In the genomic region with DNA sequence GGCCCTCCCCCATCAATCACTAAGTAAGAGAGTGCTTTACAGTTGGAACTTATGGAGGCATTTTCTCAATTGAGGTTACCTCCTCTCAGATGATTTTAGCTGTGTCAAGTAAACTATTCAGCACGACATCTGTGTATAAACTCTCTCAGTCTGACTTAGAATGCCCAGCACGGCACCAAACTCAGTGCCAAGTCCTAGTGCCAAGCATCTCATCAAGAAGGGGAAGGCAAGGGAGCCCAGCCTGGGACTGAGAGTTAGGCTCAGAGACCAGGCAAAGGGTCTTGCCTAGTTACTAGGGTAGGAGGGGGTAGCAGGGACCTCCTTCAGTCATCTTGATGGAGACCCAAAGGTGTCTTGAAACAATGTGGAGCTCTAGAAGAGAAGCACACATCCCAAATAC, we compare ENCODE assay signal across 27 mouse cellular contexts. TPM values are rescaled to one million over a fixed set of nuclear protein-coding genes. Genes with fewer than 3 reads are reported as not detected.
DNase-seq lines count a peak whose midpoint lies in the region; ATAC-seq and TF ChIP-seq lines count a peak whose summit lies in the region.
"Had no signal": no experiment of that assay in that cellular context is flagged by ENCODE, and none has a peak within 500 bp of the region (broad histone marks: within the 10 kb centered on the region; RNA-seq: fewer than 3 reads in every experiment).

No protein-coding gene starts in this region.

- H3K9me3 ChIP-seq in hindbrain, embryonic 16.5 days (ENCODE audit: control insufficient read depth, low read length), result no peaks in the 10 kb centered on the region
- H3K9me3 ChIP-seq in hindbrain, embryonic 13.5 days, result no peaks in the 10 kb centered on the region
- H3K9me3 ChIP-seq in midbrain, postnatal 0 days (ENCODE audit: low read length), result no peaks in the 10 kb centered on the region
- H3K9me3 ChIP-seq in midbrain, embryonic 16.5 days (replicated peaks; ENCODE audit: control insufficient read depth, low read length, poor library complexity, severe bottlenecking), result no peaks in the 10 kb centered on the region
- H3K9me3 ChIP-seq: embryonic facial prominence, embryonic 10.5 days; embryonic facial prominence, embryonic 13.5 days; forebrain, embryonic 13.5 days; heart, embryonic 12.5 days; heart, embryonic 15.5 days; hindbrain, embryonic 12.5 days had no signal

- no peak for TF ChIP-seq CTCF in midbrain, postnatal 0 days (IDR thresholded peaks at IDR 0.05)

- H3K27ac ChIP-seq in hindbrain, embryonic 16.5 days (ENCODE audit: low read depth, low read length), result no peak overlapping the region
- H3K27ac ChIP-seq in hindbrain, embryonic 13.5 days, result no peak overlapping the region
- no peak overlapping the region for H3K27ac ChIP-seq in midbrain, postnatal 0 days (ENCODE audit: low read depth, low read length)
- H3K27ac ChIP-seq in midbrain, embryonic 16.5 days (ENCODE audit: low read length), result no peak overlapping the region
- H3K27ac ChIP-seq: embryonic facial prominence, embryonic 10.5 days; embryonic facial prominence, embryonic 13.5 days; forebrain, embryonic 13.5 days; gastrocnemius, adult 2 months; heart, embryonic 15.5 days; hindbrain, embryonic 12.5 days had no signal

- no peaks in the 10 kb centered on the region for H3K4me1 ChIP-seq in hindbrain, embryonic 16.5 days (ENCODE audit: control insufficient read depth, insufficient read depth, low read depth, low read length)
- H3K4me1 ChIP-seq in hindbrain, embryonic 13.5 days (replicated peaks), result no peaks in the 10 kb centered on the region
- no peaks in the 10 kb centered on the region for H3K4me1 ChIP-seq in midbrain, postnatal 0 days (ENCODE audit: insufficient read depth, low read length)
- no peaks in the 10 kb centered on the region for H3K4me1 ChIP-seq in midbrain, embryonic 16.5 days (ENCODE audit: control insufficient read depth, insufficient read depth, low read length)
- H3K4me1 ChIP-seq: embryonic facial prominence, embryonic 10.5 days; embryonic facial prominence, embryonic 13.5 days; forebrain, embryonic 13.5 days; heart, embryonic 12.5 days; heart, embryonic 15.5 days; hindbrain, embryonic 12.5 days had no signal

- 0 out of 2 replicates have a peak, but pooled peaks have one; percentile 34 for ATAC-seq in hindbrain, embryonic 16.5 days
- no peak for ATAC-seq in hindbrain, embryonic 13.5 days (ENCODE audit: low FRiP score)
- ATAC-seq in midbrain, postnatal 0 days (ENCODE audit: low FRiP score), result no peak
- no peak for ATAC-seq in midbrain, embryonic 16.5 days
- ATAC-seq: activated CD4-positive, CD25-positive, alpha-beta regulatory T cell, adult 4 months; forebrain, embryonic 13.5 days; forebrain, embryonic 16.5 days; intestine, postnatal 0 days had no signal

- no peaks in the 10 kb centered on the region for H3K36me3 ChIP-seq in hindbrain, embryonic 16.5 days (ENCODE audit: control insufficient read depth, insufficient read depth, low read length)
- no peaks in the 10 kb centered on the region for H3K36me3 ChIP-seq in hindbrain, embryonic 13.5 days
- no peaks in the 10 kb centered on the region for H3K36me3 ChIP-seq in midbrain, postnatal 0 days (ENCODE audit: insufficient read depth, low read length)
- no peaks in the 10 kb centered on the region for H3K36me3 ChIP-seq in midbrain, embryonic 16.5 days (ENCODE audit: control insufficient read depth, insufficient read depth, low read length)
- H3K36me3 ChIP-seq: embryonic facial prominence, embryonic 10.5 days; embryonic facial prominence, embryonic 13.5 days; heart, embryonic 12.5 days; heart, embryonic 15.5 days; hindbrain, embryonic 12.5 days had no signal

- H3K9ac ChIP-seq in hindbrain, embryonic 16.5 days (ENCODE audit: low read depth, low read length), result no peak overlapping the region
- H3K9ac ChIP-seq in hindbrain, embryonic 13.5 days, result no peak overlapping the region
- H3K9ac ChIP-seq in midbrain, postnatal 0 days (replicated peaks; ENCODE audit: low read length, poor library complexity, severe bottlenecking), result no peak overlapping the region
- H3K9ac ChIP-seq in midbrain, embryonic 16.5 days (ENCODE audit: low read depth, low read length), result no peak overlapping the region
- H3K9ac ChIP-seq: embryonic facial prominence, embryonic 13.5 days; forebrain, embryonic 13.5 days; heart, embryonic 12.5 days; heart, embryonic 15.5 days; hindbrain, embryonic 12.5 days had no signal

- no peak overlapping the region for H3K4me3 ChIP-seq in hindbrain, embryonic 16.5 days (ENCODE audit: low read length)
- H3K4me3 ChIP-seq in hindbrain, embryonic 13.5 days, result no peak overlapping the region
- no peak overlapping the region for H3K4me3 ChIP-seq in midbrain, postnatal 0 days (ENCODE audit: low read depth, low read length)
- H3K4me3 ChIP-seq in midbrain, embryonic 16.5 days (ENCODE audit: low read depth, low read length), result no peak overlapping the region
- H3K4me3 ChIP-seq: embryonic facial prominence, embryonic 10.5 days; embryonic facial prominence, embryonic 13.5 days; erythroblast, embryonic 14.5 days; forebrain, embryonic 13.5 days; gastrocnemius, adult 2 months; heart, embryonic 12.5 days; heart, embryonic 15.5 days; hindbrain, embryonic 12.5 days had no signal

- WGBS in hindbrain, embryonic 16.5 days, result 75% methylated on average over 2 of the region's 2 CpGs
- 86% methylated on average over 2 of the region's 2 CpGs for WGBS in hindbrain, embryonic 13.5 days
- 71% methylated on average over 2 of the region's 2 CpGs for WGBS in midbrain, postnatal 0 days
- 88% methylated on average over 2 of the region's 2 CpGs for WGBS in midbrain, embryonic 16.5 days

- no peaks in the 10 kb centered on the region for H3K27me3 ChIP-seq in hindbrain, embryonic 16.5 days (replicated peaks; ENCODE audit: control insufficient read depth, insufficient read depth, low read length)
- no peaks in the 10 kb centered on the region for H3K27me3 ChIP-seq in hindbrain, embryonic 13.5 days
- no peaks in the 10 kb centered on the region for H3K27me3 ChIP-seq in midbrain, postnatal 0 days (ENCODE audit: insufficient read depth, low read length)
- no peaks in the 10 kb centered on the region for H3K27me3 ChIP-seq in midbrain, embryonic 16.5 days (ENCODE audit: control insufficient read depth, insufficient read depth, low read depth, low read length)
- H3K27me3 ChIP-seq: embryonic facial prominence, embryonic 13.5 days; forebrain, embryonic 13.5 days; heart, embryonic 15.5 days; hindbrain, embryonic 12.5 days had no signal

- DNase-seq in cerebellum, postnatal 10 days, result peak; percentile 33 to 51
- no peak for DNase-seq in cerebellum, adult 18-20 months
- DNase-seq in midbrain, postnatal 0 days (ENCODE audit: low spot score), result peak; percentile 38
- DNase-seq: adrenal gland, adult 8-10 months; adrenal gland, postnatal 25 days; cerebellum, adult 2 months; cerebellum, adult 9-11 months; cerebellum, postnatal 36 days; embryo, embryonic 11 days; gastrocnemius, adult 2 months; gastrocnemius, postnatal 14 days; heart, adult 18-20 months; heart, postnatal 10 days; heart, postnatal 4 days had no signal

- H3K4me2 ChIP-seq in hindbrain, embryonic 16.5 days (ENCODE audit: low read length), result no peak overlapping the region
- H3K4me2 ChIP-seq in hindbrain, embryonic 13.5 days, result no peak overlapping the region
- H3K4me2 ChIP-seq in midbrain, postnatal 0 days (ENCODE audit: low read depth, low read length, poor library complexity, severe bottlenecking), result no peak overlapping the region
- no peak overlapping the region for H3K4me2 ChIP-seq in midbrain, embryonic 16.5 days (ENCODE audit: low read length)
- H3K4me2 ChIP-seq: embryonic facial prominence, embryonic 13.5 days; forebrain, embryonic 13.5 days; heart, embryonic 12.5 days; heart, embryonic 15.5 days; hindbrain, embryonic 12.5 days had no signal

RNA-seq across cellular contexts. Expression of gene Taf1b, which starts 29.2 kb away (rescaled TPM):
- 33.2 and 33.4 TPM in 2 replicates for polyA plus RNA-seq in hindbrain, embryonic 16.5 days (2015; fragmentation: Nextera tagmentation; extraction: Ambion mirVana)
- polyA plus RNA-seq in hindbrain, embryonic 13.5 days (2015; fragmentation: Nextera tagmentation; extraction: Ambion mirVana), result 33.8 and 37.9 TPM in 2 replicates
- 15.2 and 17.5 TPM in 2 replicates for total RNA-seq in midbrain, postnatal 0 days (2014; rRNA removed)
- 33.1 and 34.2 TPM in 2 replicates for polyA plus RNA-seq in midbrain, postnatal 0 days (2015; fragmentation: Nextera tagmentation; extraction: Ambion mirVana)
- 36.1 and 37.9 TPM in 2 replicates for polyA plus RNA-seq in midbrain, embryonic 16.5 days (2015; fragmentation: Nextera tagmentation; extraction: Ambion mirVana)

Comparison
In these comparisons a context has a peak if more than half of its experiments do, and no peak if none do; other contexts are left out.
1. DNase-seq: peak in cerebellum, postnatal 10 days (2 of 2) and midbrain, postnatal 0 days (single experiment); none in cerebellum, adult 18-20 months (0 of 2).